In genomic region chr12:99407318-99407716, GRCm38 (mm10) we compare ENCODE assay signal across 8 mouse cellular contexts.
A peak's percentile ranks its signal among the peaks of the same experiment; 100 is the strongest.
DNase-seq lines count a peak whose midpoint lies in the region; ATAC-seq and TF ChIP-seq lines count a peak whose summit lies in the region.

No protein-coding gene starts in this region.

- WGBS in liver, embryonic 13.5 days (ENCODE audit: insufficient replicate concordance), result 61% methylated on average over 6 of the region's 6 CpGs

- no peaks in the 10 kb centered on the region for H3K9me3 ChIP-seq in liver, embryonic 13.5 days (replicated peaks)

- peak; percentile 56 for DNase-seq in gastrocnemius, adult 2 months
- DNase-seq in gastrocnemius, postnatal 25 days, result no peak
- peak; percentile 42 for DNase-seq in CD4-positive, CD25-positive, alpha-beta regulatory T cell, adult 2 months (ENCODE audit: low read depth, low spot score)
- DNase-seq in liver, embryonic 13.5 days, result no peak
- no peak for DNase-seq in retina, embryonic 14.5 days (ENCODE audit: low spot score)
- DNase-seq in retina, postnatal 1 day, result no peak
- DNase-seq in ovary, adult 18-20 months (ENCODE audit: low spot score), result no peak

- H3K27ac ChIP-seq in gastrocnemius, adult 2 months, result peak overlapping the region; percentile 84
- H3K27ac ChIP-seq in liver, embryonic 13.5 days, result peak overlapping the region; percentile 42; the same call in 1 of the 2 replicates

- H3K4me2 ChIP-seq in liver, embryonic 13.5 days, result peak overlapping the region; percentile 63

- no peaks in the 10 kb centered on the region for H3K36me3 ChIP-seq in liver, embryonic 13.5 days

- intact Hi-C loops in gastrocnemius, adult 2 months (cut with DNase I), result no loop called here

- peaks cover 49% of the 10 kb centered on the region for H3K4me1 ChIP-seq in liver, embryonic 13.5 days (replicated peaks)

- H3K4me3 ChIP-seq in gastrocnemius, adult 2 months, result peak overlapping the region; percentile 67
- H3K4me3 ChIP-seq in liver, embryonic 13.5 days (replicated peaks), result peak overlapping the region; percentile 43

- no peak for TF ChIP-seq CTCF in gastrocnemius, adult 2 months (IDR thresholded peaks at IDR 0.05)

- ATAC-seq in erythroid progenitor cell, adult 5-6 weeks (replicated peaks; ENCODE audit: low FRiP score, poor library complexity, severe bottlenecking), result peak; percentile 52; the same call in 1 of the 2 replicates
- ATAC-seq in liver, embryonic 13.5 days (ENCODE audit: low read depth), result peak; percentile 66

- no peaks in the 10 kb centered on the region for H3K27me3 ChIP-seq in liver, embryonic 13.5 days

- H3K9ac ChIP-seq in liver, embryonic 13.5 days, result peak overlapping the region; percentile 47

Comparison
In these comparisons a context has a peak if more than half of its experiments do, and no peak if none do; other contexts are left out.
1. DNase-seq: peak in gastrocnemius, adult 2 months (single experiment) and CD4-positive, CD25-positive, alpha-beta regulatory T cell, adult 2 months (single experiment); none in gastrocnemius, postnatal 25 days (single experiment), liver, embryonic 13.5 days (single experiment), retina, embryonic 14.5 days (single experiment), retina, postnatal 1 day (single experiment) and ovary, adult 18-20 months (single experiment).